Mouse (Mus musculus) heart, embryonic 10.5 days (tissue): ENCODE measurements at regions not wholly inside any gene's neighbourhood (a gene's known extent, or its start where the extent isn't known, plus 50 kb on each side); places are given as distances from the start of the nearest gene placed in this dataset. TPM values are rescaled to one million over a fixed set of nuclear protein-coding genes. Genes with fewer than 3 reads are reported as not detected.
A peak's percentile ranks its signal among the peaks of the same experiment; 100 is the strongest.

Source experiments
- DNase-seq: peaks from one replicate; pipeline ENCODE4 v3.0.0-alpha.2; 2017; ENCODE audit warnings: low spot score
- H3K27ac ChIP-seq: fragments of 300-500 bp; sonication (generic); 2 replicates; pipeline ENCODE4 v1.5.1; 2016; ENCODE audit warnings: mild to moderate bottlenecking
- H3K27me3 ChIP-seq: fragments of 300-500 bp; sonication (generic); 2 replicates; pipeline ENCODE4 v1.6.1; 2016; ENCODE audit warnings: mild to moderate bottlenecking; ENCODE audit not compliant: poor library complexity, insufficient read depth, severe bottlenecking
- H3K36me3 ChIP-seq: fragments of 300-500 bp; sonication (generic); 2 replicates; pipeline ENCODE4 v1.6.1; 2016; ENCODE audit warnings: mild to moderate bottlenecking, moderate library complexity
- H3K4me1 ChIP-seq: fragments of 300-500 bp; sonication (generic); 2 replicates; pipeline ENCODE4 v1.6.1; 2016; ENCODE audit warnings: mild to moderate bottlenecking
- H3K4me3 ChIP-seq: fragments of 300-500 bp; sonication (generic); 2 replicates; pipeline ENCODE4 v1.5.1; 2016; ENCODE audit warnings: mild to moderate bottlenecking, moderate library complexity
- H3K9me3 ChIP-seq: fragments of 300-500 bp; sonication (generic); 2 replicates; pipeline ENCODE4 v1.6.1; 2016; ENCODE audit warnings: mild to moderate bottlenecking, moderate library complexity
- WGBS: fragments of 180-500 bp; shearing (Covaris S2); methylation state at CpG from one replicate; pipeline ENCODE4 v1.1.7; 2016; 5-methylcytosine and 5-hydroxymethylcytosine counted together
- microRNA-seq: library from miRNA; unstranded; fragments of <30 nt; microRNA quantifications from one replicate; pipeline ENCODE4, GENCODE M21; 2017

GRCm38 (mm10) chr10:37206546-37206945 is 67.8 kb upstream of the Marcks start:
- DNase-seq: no peak
- H3K9me3 ChIP-seq: no peaks in the 10 kb centered on the region
- no peak overlapping the region for H3K4me3 ChIP-seq
- 82% methylated on average over 4 of the region's 4 CpGs for WGBS
- no peaks in the 10 kb centered on the region for H3K36me3 ChIP-seq
- no peaks in the 10 kb centered on the region for H3K27me3 ChIP-seq
- H3K4me1 ChIP-seq: no peaks in the 10 kb centered on the region
- no peak overlapping the region for H3K27ac ChIP-seq

- DNase-seq: no peak
- no peaks in the 10 kb centered on the region for H3K36me3 ChIP-seq
- H3K4me3 ChIP-seq: no peak overlapping the region
- H3K27ac ChIP-seq: no peak overlapping the region
- 96% methylated on average over 1 of the region's 1 CpGs for WGBS
- H3K9me3 ChIP-seq: no peaks in the 10 kb centered on the region
- H3K27me3 ChIP-seq: no peaks in the 10 kb centered on the region
- H3K4me1 ChIP-seq: no peaks in the 10 kb centered on the region
Measured at GRCm38 (mm10) chr10:37203709-37204108, 65.0 kb upstream of the Marcks start.

- no peaks in the 10 kb centered on the region for H3K4me1 ChIP-seq
- H3K27me3 ChIP-seq: no peaks in the 10 kb centered on the region
- H3K9me3 ChIP-seq: no peaks in the 10 kb centered on the region
- no peak overlapping the region for H3K4me3 ChIP-seq
- WGBS: 89% methylated on average over 13 of the region's 13 CpGs
- no peaks in the 10 kb centered on the region for H3K36me3 ChIP-seq
- no peak overlapping the region for H3K27ac ChIP-seq
- no peak for DNase-seq
Measured at GRCm38 (mm10) chr10:37194798-37195453, 56.2 kb upstream of the Marcks start.

GRCm38 (mm10) chr10:37194131-37194797 is 55.5 kb upstream of the Marcks start:
- Histone ChIP-seq H3K4me3 (no peak overlapping the region), H3K27ac (peak overlapping the region; percentile 42; the same call in 1 of the 2 replicates), H3K36me3 (no peaks in the 10 kb centered on the region), H3K9me3 (no peaks in the 10 kb centered on the region), H3K4me1 (no peaks in the 10 kb centered on the region), H3K27me3 (no peaks in the 10 kb centered on the region)
- WGBS: 82% methylated on average over 15 of the region's 15 CpGs
- DNase-seq: no peak

- Histone ChIP-seq H3K27ac (no peak overlapping the region), H3K4me1 (no peaks in the 10 kb centered on the region), H3K4me3 (no peak overlapping the region), H3K36me3 (no peaks in the 10 kb centered on the region), H3K9me3 (no peaks in the 10 kb centered on the region), H3K27me3 (no peaks in the 10 kb centered on the region)
- no peak for DNase-seq
- WGBS: 75% methylated on average over 2 of the region's 2 CpGs
Measured at GRCm38 (mm10) chr10:37192661-37193060, 53.9 kb upstream of the Marcks start.

- H3K9me3 ChIP-seq: no peaks in the 10 kb centered on the region
- H3K4me1 ChIP-seq: no peaks in the 10 kb centered on the region
- DNase-seq: no peak
- H3K36me3 ChIP-seq: no peaks in the 10 kb centered on the region
- H3K27me3 ChIP-seq: no peaks in the 10 kb centered on the region
- no peak overlapping the region for H3K4me3 ChIP-seq
- no peak overlapping the region for H3K27ac ChIP-seq
- WGBS: 75% methylated on average over 6 of the region's 6 CpGs
Measured at GRCm38 (mm10) chr10:37190092-37190491, 51.4 kb upstream of the Marcks start.

Small RNAs in the stretch of these regions (microRNA-seq; reads per million reads assigned to microRNA genes)
- gene Gm24710: not detected
